Mouse (Mus musculus): ENCODE results near the gene Mien1. TPM values are rescaled to one million over a fixed set of nuclear protein-coding genes. Genes with fewer than 3 reads are reported as not detected.

The Mien1 gene
- total RNA-seq, 2 experiments from 2014 or later, result 27.2 to 36.5 TPM

- DNase-seq, result no peak
- intact Hi-C loops (cut with DNase I), result no loop called here
These were observed 22.4 kb upstream of the Mien1 start for GRCm38 (mm10) chr11:98461109-98461720.

DNA sequence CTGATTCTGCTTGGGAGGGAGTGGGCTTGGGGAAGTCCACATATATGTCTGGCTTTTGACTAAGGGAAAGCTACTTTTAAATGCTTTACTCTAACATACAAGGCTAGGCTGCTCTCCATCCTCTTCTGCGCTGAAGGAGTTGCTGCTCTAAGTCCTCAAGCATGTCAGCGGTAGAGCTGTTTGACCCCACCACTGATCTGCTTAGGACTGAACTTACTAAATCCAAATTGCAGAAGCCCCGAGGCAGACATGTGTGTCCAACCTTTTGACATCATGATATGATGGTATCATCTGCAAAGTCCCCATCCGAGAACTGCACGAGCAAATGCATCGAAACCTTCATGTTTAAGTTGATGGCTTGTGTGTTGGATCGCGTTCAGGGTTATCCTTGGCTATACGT is 21.1 kb upstream of the Mien1 start:
- intact Hi-C loops (cut with DNase I), result no loop called here
- no peak for DNase-seq

GRCm38 (mm10) chr11:98459071-98459741 is 20.4 kb upstream of the Mien1 start:
- intact Hi-C loops (cut with DNase I), result no loop called here
- DNase-seq, result no peak

DNA sequence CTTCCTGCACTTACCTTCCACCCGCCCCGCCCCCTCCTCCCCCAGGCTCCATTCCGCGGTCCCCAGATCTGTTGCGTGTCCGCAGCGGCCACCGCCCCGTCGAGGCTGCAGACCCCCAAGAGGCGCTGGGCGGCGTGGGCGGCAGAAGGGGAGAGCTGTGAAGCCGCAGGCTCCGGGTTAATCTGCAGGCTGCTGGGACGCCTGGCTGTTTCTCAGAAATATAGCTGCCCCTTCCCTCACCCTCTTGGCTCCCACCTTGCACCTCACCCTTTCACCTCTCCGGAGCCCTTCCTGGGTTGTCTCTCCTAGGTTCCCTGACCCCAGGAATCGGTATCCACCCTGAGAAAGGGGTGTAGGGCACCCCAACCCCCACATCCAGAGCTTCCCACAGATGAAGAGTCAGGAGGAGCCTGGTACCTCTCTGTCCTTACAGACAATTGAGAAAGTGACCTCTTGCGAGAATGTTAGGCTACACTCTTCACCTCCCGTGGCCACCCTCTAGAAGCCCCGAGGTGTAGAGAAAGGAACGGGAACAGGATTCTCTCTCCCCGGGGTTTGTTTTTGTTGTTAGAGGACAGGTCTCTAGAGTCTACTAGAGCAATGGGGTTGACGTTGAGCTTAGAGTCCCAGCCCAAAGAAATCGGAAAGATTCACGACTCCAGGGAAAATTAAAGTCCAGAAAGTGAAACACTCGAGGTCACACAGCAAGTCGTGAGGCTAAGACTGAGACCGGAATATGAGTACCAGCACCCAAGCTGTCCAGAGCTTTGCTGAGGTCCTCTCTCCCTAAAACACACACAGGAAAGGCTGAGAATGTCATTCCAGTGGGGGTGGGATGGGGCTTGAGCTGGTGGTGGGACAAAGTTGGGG is 19.6 kb upstream of the Mien1 start:
- DNase-seq, result no peak
- intact Hi-C loops (cut with DNase I), result no loop called here

- DNase-seq, result peak; percentile 72 to 74
- intact Hi-C loops (cut with DNase I), result loop anchor here (2.0 kb wide), 2 partner anchors 115 to 193 kb away; no protein-coding TSS in a partner anchor
These were observed 18.8 kb upstream of the Mien1 start for GRCm38 (mm10) chr11:98457367-98458120.

- no peak for DNase-seq
These were observed 18.2 kb upstream of the Mien1 start for GRCm38 (mm10) chr11:98456945-98457344.

DNA sequence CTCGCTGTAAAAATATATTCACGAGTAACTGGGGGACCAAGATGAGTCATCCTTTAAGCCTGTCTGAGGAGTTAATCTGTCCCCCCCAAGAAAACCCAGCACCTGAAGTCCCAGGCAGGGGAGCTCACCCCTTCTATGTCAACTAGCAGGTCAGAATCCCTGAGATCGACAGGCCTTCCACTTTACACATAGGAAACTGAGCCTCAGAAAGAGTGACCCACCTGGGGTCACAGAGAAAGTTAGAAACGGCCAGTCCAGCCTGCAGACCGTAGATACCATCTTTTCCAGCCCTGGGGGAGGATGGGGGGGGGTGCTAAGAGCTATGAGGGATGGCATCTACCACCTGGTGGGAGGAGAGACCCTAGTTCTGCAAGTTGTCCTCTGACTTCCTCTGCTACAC is 17.8 kb upstream of the Mien1 start:
- DNase-seq, result no peak
- intact Hi-C loops (cut with DNase I), result loop anchor here (2.0 kb wide), 2 partner anchors 114 to 192 kb away; no protein-coding TSS in a partner anchor

More at GRCm38 (mm10) chr11:98456945-98457344, 18.2 kb upstream of the Mien1 start:
- intact Hi-C loops (cut with DNase I), result loop anchor here (2.0 kb wide), 2 partner anchors 114 to 192 kb away; no protein-coding TSS in a partner anchor

DNA sequence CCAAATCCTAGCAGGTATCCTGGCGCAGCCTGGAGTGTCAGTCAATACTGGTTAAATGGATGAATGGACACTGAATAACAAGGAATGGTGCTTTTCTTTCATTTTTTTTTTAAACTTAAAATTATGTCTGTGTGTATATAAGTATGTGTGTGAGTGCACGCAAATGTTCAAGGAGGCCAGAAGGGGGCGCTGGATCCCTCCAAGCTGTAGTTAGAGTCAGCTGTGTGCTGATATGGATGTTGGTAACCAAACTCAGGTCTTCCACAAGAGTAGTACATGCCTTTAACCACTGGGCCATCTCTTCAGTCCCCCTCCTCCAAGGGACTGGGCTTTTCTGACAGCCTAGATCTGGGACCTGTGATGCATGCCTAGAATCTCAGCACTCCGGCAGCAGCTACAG is 16.7 kb upstream of the Mien1 start:
- DNase-seq, result no peak
- intact Hi-C loops (cut with DNase I), result no loop called here

DNA sequence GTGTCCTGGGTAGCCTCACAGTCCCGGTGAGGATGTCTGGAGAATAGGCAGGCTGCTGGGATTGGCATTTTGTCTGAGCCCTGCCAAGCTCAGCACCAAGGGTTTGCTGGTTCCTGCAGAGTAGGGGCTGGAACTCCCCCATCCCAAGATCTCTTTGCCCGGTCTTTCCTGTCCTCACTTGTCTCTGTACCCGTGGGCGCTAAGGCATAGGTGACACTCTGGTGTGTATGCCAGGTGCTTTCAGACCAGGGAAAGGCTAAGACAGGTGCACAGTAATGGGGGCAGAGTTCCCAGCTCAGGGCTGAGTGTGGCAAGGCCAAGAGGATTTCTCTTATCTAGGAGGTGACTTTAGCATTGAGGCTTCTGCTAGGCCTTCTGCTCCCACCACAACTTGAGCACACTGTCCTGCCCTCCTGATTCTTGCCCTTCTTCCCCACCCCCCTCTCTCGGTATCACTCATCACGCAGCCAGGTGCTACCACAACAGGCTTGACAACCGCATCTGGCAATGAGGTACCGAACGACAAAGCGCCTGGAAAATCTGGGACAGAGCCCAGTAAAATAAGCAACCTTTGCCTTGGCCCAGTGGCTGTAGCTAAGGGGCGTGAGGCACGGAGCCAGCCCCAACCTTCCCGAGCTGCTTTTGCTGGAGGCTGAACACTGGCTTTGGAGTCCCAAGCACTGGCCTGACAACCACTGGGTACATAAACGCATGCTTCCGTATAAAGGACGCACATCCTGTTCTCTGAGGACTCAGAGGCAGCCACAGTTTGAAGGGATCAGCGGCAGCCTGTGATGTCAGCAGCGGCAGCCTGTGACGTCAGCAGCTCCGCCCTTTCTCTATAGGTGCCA is 11.4 kb upstream of the Mien1 start:
- no peak for DNase-seq
- intact Hi-C loops (cut with DNase I), result no loop called here

- DNase-seq, result no peak
- intact Hi-C loops (cut with DNase I), result no loop called here
These were observed 10.6 kb upstream of the Mien1 start for GRCm38 (mm10) chr11:98449419-98449818.

DNA sequence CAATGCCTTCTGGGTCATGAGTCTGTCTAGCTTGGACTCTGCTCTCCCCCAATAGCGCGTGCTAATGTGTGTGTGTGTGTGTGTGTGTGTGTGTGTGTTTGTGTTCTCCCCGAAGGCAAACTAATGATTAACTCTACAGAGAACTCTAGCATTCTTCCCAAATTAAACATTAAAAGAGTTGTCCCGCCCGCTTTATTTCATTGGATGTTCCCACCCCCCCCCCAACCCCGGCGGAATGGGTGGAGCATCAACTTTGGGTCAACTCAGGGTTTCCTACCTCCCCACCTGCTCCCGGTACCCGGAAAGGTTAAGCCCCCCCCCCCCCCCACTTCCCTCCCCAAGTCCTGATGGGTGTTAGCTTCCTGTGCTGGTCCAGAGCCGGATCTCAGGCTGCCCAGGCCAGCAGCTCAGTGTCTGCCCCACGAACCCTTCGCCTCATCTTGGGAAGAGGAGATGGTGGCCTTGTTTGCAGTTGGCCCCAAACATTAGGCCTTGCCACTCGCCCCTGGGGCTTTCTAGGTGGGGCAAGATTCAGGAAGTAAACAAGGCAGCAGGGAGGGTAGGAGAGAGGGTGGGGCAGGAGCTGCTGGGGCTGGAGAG is 9.5 kb upstream of the Mien1 start:
- intact Hi-C loops (cut with DNase I), result no loop called here
- DNase-seq, result no peak

GRCm38 (mm10) chr11:98447475-98447834 is 8.7 kb upstream of the Mien1 start:
- intact Hi-C loops (cut with DNase I), result no loop called here
- no peak for DNase-seq

GRCm38 (mm10) chr11:98446562-98447474 is 8.0 kb upstream of the Mien1 start:
- intact Hi-C loops (cut with DNase I), result no loop called here
- no peak for DNase-seq

- no peak for DNase-seq
- intact Hi-C loops (cut with DNase I), result no loop called here
These were observed 7.4 kb upstream of the Mien1 start, which contains the start of gene Grb7 for GRCm38 (mm10) chr11:98446213-98446561. TSS of gene Grb7 (plus strand) at chr11:98446394.

- intact Hi-C loops (cut with DNase I), result no loop called here
- DNase-seq, result no peak
These were observed 6.9 kb upstream of the Mien1 start for GRCm38 (mm10) chr11:98445679-98446078.

DNA sequence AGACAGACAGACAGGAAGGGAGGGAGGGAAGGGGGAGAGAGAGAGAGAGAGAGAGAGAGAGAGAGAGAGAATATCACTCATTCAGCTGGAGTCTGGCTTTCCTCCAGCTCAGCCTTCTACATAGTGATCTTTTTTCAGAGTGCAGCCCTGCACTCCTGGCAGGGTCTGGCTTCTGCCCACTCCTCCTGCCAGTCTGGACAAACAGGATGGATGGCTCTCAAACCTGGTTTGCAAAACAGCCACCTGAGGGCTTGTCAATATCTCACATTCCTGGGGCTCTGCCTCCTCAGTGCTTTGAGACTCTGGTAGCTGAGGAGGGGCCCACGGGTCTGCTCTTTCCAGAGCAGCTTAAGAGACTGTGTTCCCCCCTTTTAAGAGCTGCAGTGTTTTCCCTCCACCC is 6.4 kb upstream of the Mien1 start:
- intact Hi-C loops (cut with DNase I), result no loop called here
- DNase-seq, result no peak

- intact Hi-C loops (cut with DNase I), result no loop called here
- DNase-seq, result no peak
These were observed 4.9 kb upstream of the Mien1 start for GRCm38 (mm10) chr11:98443688-98444087.

- no peak for DNase-seq
- intact Hi-C loops (cut with DNase I), result loop anchor here (5.0 kb wide), 1 partner anchor 170 kb away; no protein-coding TSS in a partner anchor
These were observed 1.4 kb downstream of the Mien1 start for GRCm38 (mm10) chr11:98437441-98437840.

All from gastrocnemius, postnatal 36 days (tissue).